In genomic region chr13:17803331-17804057, GRCm38 (mm10) we compare ENCODE assay signal across 7 mouse cellular contexts. TPM values are rescaled to one million over a fixed set of nuclear protein-coding genes. Genes with fewer than 3 reads are reported as not detected.
DNase-seq lines count a peak whose midpoint lies in the region; ATAC-seq and TF ChIP-seq lines count a peak whose summit lies in the region.

No protein-coding gene starts in this region.

- WGBS in embryonic facial prominence, embryonic 10.5 days: under 1% methylated on average over 85 of the region's 85 CpGs
- WGBS in limb, embryonic 11.5 days: under 1% methylated on average over 78 of the region's 85 CpGs
- WGBS in midbrain, embryonic 13.5 days: under 1% methylated on average over 81 of the region's 85 CpGs
- under 1% methylated on average over 84 of the region's 85 CpGs for WGBS in small intestine, adult 2 months

- 0 out of 2 replicates have a peak, but pooled peaks have one; percentile 5 for TF ChIP-seq POLR2A in small intestine, adult 2 months (IDR thresholded peaks at IDR 0.05; ENCODE audit: low read depth, low read length)

- no peaks in the 10 kb centered on the region for H3K9me3 ChIP-seq in embryonic facial prominence, embryonic 10.5 days
- 0 out of 2 replicates have a peak, but pooled peaks cover 2% of the 10 kb centered on the region for H3K9me3 ChIP-seq in limb, embryonic 11.5 days (ENCODE audit: control insufficient read depth, low read length)
- no peaks in the 10 kb centered on the region for H3K9me3 ChIP-seq in midbrain, embryonic 13.5 days

- peak; percentile 85 for DNase-seq in adrenal gland, postnatal 10 days
- DNase-seq in embryonic facial prominence, embryonic 10.5 days (ENCODE audit: low spot score): peak; percentile 84
- peak; percentile 97 for DNase-seq in heart, adult 11 months
- peak; percentile 83 for DNase-seq in kidney, adult 18-20 months
- DNase-seq in limb, embryonic 11.5 days (ENCODE audit: low spot score): peak; percentile 80

- H3K4me1 ChIP-seq in embryonic facial prominence, embryonic 10.5 days: peaks cover 15% of the 10 kb centered on the region
- peaks cover 3% of the 10 kb centered on the region; the same call in 1 of the 2 replicates for H3K4me1 ChIP-seq in limb, embryonic 11.5 days (ENCODE audit: control insufficient read depth, insufficient read depth, low read length)
- H3K4me1 ChIP-seq in midbrain, embryonic 13.5 days (replicated peaks): peaks cover 30% of the 10 kb centered on the region
- H3K4me1 ChIP-seq in small intestine, adult 2 months (ENCODE audit: control insufficient read depth, insufficient read depth, insufficient read length, low read length): no peaks in the 10 kb centered on the region

- H3K27me3 ChIP-seq in embryonic facial prominence, embryonic 10.5 days (replicated peaks; ENCODE audit: low read depth, poor library complexity, severe bottlenecking): no peaks in the 10 kb centered on the region
- no peaks in the 10 kb centered on the region for H3K27me3 ChIP-seq in limb, embryonic 11.5 days (ENCODE audit: control insufficient read depth, insufficient read depth, low read length)
- no peaks in the 10 kb centered on the region for H3K27me3 ChIP-seq in midbrain, embryonic 13.5 days
- no peaks in the 10 kb centered on the region for H3K27me3 ChIP-seq in small intestine, adult 2 months (ENCODE audit: control insufficient read depth, insufficient read depth, low read length)

- peak; percentile 55 for ATAC-seq in limb, embryonic 11.5 days (ENCODE audit: insufficient number of reproducible peaks, low FRiP score, low TSS enrichment, low read depth)
- ATAC-seq in midbrain, embryonic 13.5 days: peak; percentile 57

- H3K4me2 ChIP-seq in limb, embryonic 11.5 days (ENCODE audit: low read depth, severe bottlenecking): peak overlapping the region; percentile 85
- peak overlapping the region; percentile 96 for H3K4me2 ChIP-seq in midbrain, embryonic 13.5 days (replicated peaks)

- H3K4me3 ChIP-seq in embryonic facial prominence, embryonic 10.5 days: peak overlapping the region; percentile 99
- peak overlapping the region; percentile 97 for H3K4me3 ChIP-seq in limb, embryonic 11.5 days (ENCODE audit: low read depth, low read length)
- peak overlapping the region; percentile 99 for H3K4me3 ChIP-seq in midbrain, embryonic 13.5 days (replicated peaks)
- peak overlapping the region; percentile 99 for H3K4me3 ChIP-seq in small intestine, adult 2 months (ENCODE audit: low read depth, low read length)

- peak; percentile 36; the same call in 1 of the 2 replicates for TF ChIP-seq CTCF in small intestine, adult 2 months (IDR thresholded peaks at IDR 0.05; ENCODE audit: extremely low read depth, insufficient read length, insufficient replicate concordance, low read depth, low read length)

- H3K27ac ChIP-seq in embryonic facial prominence, embryonic 10.5 days (replicated peaks): peak overlapping the region; percentile 95
- peak overlapping the region; percentile 94 for H3K27ac ChIP-seq in limb, embryonic 11.5 days (replicated peaks; ENCODE audit: low read depth, low read length)
- peak overlapping the region; percentile 97 for H3K27ac ChIP-seq in midbrain, embryonic 13.5 days
- H3K27ac ChIP-seq in small intestine, adult 2 months (ENCODE audit: insufficient read depth, low read depth, low read length): peak overlapping the region; percentile 98

- H3K36me3 ChIP-seq in embryonic facial prominence, embryonic 10.5 days (replicated peaks): peaks cover 17% of the 10 kb centered on the region
- no peaks in the 10 kb centered on the region for H3K36me3 ChIP-seq in limb, embryonic 11.5 days (ENCODE audit: control insufficient read depth, insufficient read depth, low read length)
- H3K36me3 ChIP-seq in midbrain, embryonic 13.5 days: no peaks in the 10 kb centered on the region
- peaks cover 6% of the 10 kb centered on the region; the same call in 1 of the 2 replicates for H3K36me3 ChIP-seq in small intestine, adult 2 months (ENCODE audit: control insufficient read depth, insufficient read depth, low read length)

- peak overlapping the region; percentile 95 for H3K9ac ChIP-seq in limb, embryonic 11.5 days (ENCODE audit: low read length)
- H3K9ac ChIP-seq in midbrain, embryonic 13.5 days (replicated peaks): peak overlapping the region; percentile 99

RNA-seq across cellular contexts. Expression of gene Cdk13, which starts 1.4 kb away (rescaled TPM):
- 10 to 100 TPM; 49.0 to 50.1 TPM for total RNA-seq in adrenal gland, postnatal 10 days (2021)
- 12.7 and 14.0 TPM in 2 replicates for polyA plus RNA-seq in embryonic facial prominence, embryonic 10.5 days (2016; fragmentation: Nextera tagmentation; extraction: Ambion mirVana)
- polyA plus RNA-seq in limb, embryonic 11.5 days (2014; fragmentation: Nextera tagmentation; extraction: Ambion mirVana): 18.1 and 20.4 TPM in 2 replicates
- 17.4 and 18.9 TPM in 2 replicates for polyA plus RNA-seq in midbrain, embryonic 13.5 days (2015; fragmentation: Nextera tagmentation; extraction: Ambion mirVana)
- polyA plus RNA-seq in small intestine, adult 2 months (2012; rRNA removed): 30.3 and 66.0 TPM in 2 replicates

Comparison
In these comparisons a context has a peak if more than half of its experiments do, and no peak if none do; other contexts are left out.
1. Peak in every context shown above with its lines: DNase-seq, ATAC-seq, H3K4me3 ChIP-seq and H3K27ac ChIP-seq.